Mouse (Mus musculus) thymus, adult 18-20 months (tissue): ENCODE measurements around the gene Rab12.
"Not testable (repeated sequence)": the region's sequence is repeated elsewhere in the genome, so short reads cannot be mapped to it uniquely, and the experiment has no call there.

Experiments used
- DNase-seq, 2 experiments: peaks; one replicate each; pipeline ENCODE4 v3.0.0; 2022; ENCODE audit warnings: mixed read lengths in 2 of 2

The Rab12 gene

GRCm38 (mm10) chr17:66519554-66520553 lies at the start of gene Rab12:
Gene Rab12, minus strand, starts transcription at chr17:66519729.
- DNase-seq, result peak; percentile 79 to 81

GRCm38 (mm10) chr17:66564213-66564612 lies 44.7 kb upstream of the Rab12 start:
- DNase-seq, result no peak

- no peak for DNase-seq
Measured at GRCm38 (mm10) chr17:66563551-66563950, 44.0 kb upstream of the Rab12 start.

GRCm38 (mm10) chr17:66561380-66561779 lies 41.9 kb upstream of the Rab12 start:
- DNase-seq, result no peak

GRCm38 (mm10) chr17:66558404-66559317 lies 39.1 kb upstream of the Rab12 start:
- no peak for DNase-seq

GRCm38 (mm10) chr17:66552690-66553089 lies 33.2 kb upstream of the Rab12 start:
- DNase-seq, result no peak

GRCm38 (mm10) chr17:66550486-66550885 lies 31.0 kb upstream of the Rab12 start:
- DNase-seq, result no peak

- no peak for DNase-seq
Measured at GRCm38 (mm10) chr17:66532285-66532684, 12.8 kb upstream of the Rab12 start.

- DNase-seq, result no peak
Measured at GRCm38 (mm10) chr17:66523396-66523795, 3.9 kb upstream of the Rab12 start.

- not testable (repeated sequence) for DNase-seq
Measured at GRCm38 (mm10) chr17:66522631-66523030, 3.1 kb upstream of the Rab12 start.

- peak; percentile 17 to 29 for DNase-seq
Measured at GRCm38 (mm10) chr17:66518877-66519553, 514 bp downstream of the Rab12 start.

GRCm38 (mm10) chr17:66516953-66517352 lies 2.6 kb downstream of the Rab12 start:
- peak; percentile 8 to 31 for DNase-seq

GRCm38 (mm10) chr17:66514288-66514995 lies 5.1 kb downstream of the Rab12 start:
- no peak for DNase-seq

GRCm38 (mm10) chr17:66512202-66512956 lies 7.2 kb downstream of the Rab12 start:
- no peak for DNase-seq

- no peak for DNase-seq
Measured at GRCm38 (mm10) chr17:66510221-66510683, 9.3 kb downstream of the Rab12 start.

- no peak for DNase-seq
Measured at GRCm38 (mm10) chr17:66507049-66507954, 12.2 kb downstream of the Rab12 start.

GRCm38 (mm10) chr17:66504964-66505363 lies 14.6 kb downstream of the Rab12 start:
- no peak for DNase-seq

GRCm38 (mm10) chr17:66504248-66504647 lies 15.3 kb downstream of the Rab12 start:
- no peak for DNase-seq

- DNase-seq, result no peak
Measured at GRCm38 (mm10) chr17:66503466-66503865, 16.1 kb downstream of the Rab12 start.

GRCm38 (mm10) chr17:66502865-66503264 lies 16.7 kb downstream of the Rab12 start:
- no peak for DNase-seq
